Mouse (Mus musculus) CH12F3 (cell line): ENCODE results near the gene Hes7.

ENCODE experiments used
- in situ Hi-C: fragments of 300-500 bp; cut with MboI; formaldehyde crosslinking; loops from 2 replicates; pipeline ENCODE4 v1.14.3; 2020; ENCODE audit warnings: low sequenced_read_pairs

The Hes7 gene

GRCm38 (mm10) chr11:69135361-69135760 is 15.2 kb downstream of the Hes7 start:
- in situ Hi-C loops, result no loop called here

- in situ Hi-C loops, result no loop called here
Observed at GRCm38 (mm10) chr11:69147546-69147945, 27.3 kb downstream of the Hes7 start.

DNA sequence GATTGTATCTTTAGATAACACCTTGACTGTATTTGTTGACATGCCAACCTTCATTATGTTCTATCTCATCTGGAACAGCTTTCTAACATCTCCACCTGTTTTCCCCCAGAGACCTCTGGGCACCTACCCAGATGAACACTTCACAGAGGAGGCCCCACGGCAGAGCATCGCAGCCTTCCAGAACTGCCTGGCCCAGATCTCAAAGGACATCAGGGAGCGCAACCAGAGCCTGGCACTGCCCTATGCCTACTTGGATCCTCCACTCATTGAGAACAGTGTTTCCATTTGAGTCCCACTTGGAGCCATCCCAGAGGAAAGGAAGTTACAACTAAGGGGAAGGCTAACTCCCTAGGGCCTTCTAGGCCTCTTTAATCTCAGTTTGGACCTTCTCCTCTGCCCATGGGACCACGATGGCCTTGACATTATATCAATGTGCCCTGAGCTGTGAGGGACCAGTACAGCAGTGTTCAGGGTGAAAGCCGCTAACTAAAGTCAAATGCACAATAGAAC is 28.3 kb downstream of the Hes7 start:
- in situ Hi-C loops, result no loop called here

DNA sequence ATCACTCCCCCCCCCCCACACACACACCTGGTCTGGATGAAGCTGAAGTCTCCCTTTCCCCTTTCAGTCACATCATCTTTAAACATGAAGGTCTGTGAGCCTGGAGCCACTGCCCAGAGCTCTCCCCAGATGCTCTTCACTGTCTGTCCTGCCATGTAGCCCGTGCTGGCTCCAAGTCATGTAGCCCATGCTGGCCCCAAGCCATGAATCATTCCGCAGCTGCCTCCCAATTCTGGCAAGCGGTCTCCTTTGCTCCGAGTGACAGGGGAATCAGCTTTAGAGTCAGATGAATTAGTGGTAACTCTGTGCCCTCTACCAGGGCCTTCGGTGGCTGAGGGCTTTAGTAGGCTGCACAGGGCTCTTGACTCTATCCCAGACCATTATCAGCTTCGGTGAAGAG is 29.5 kb downstream of the Hes7 start:
- in situ Hi-C loops, result no loop called here

GRCm38 (mm10) chr11:69150444-69150843 is 30.2 kb downstream of the Hes7 start:
- in situ Hi-C loops, result no loop called here

GRCm38 (mm10) chr11:69151004-69151403 is 30.8 kb downstream of the Hes7 start:
- in situ Hi-C loops, result no loop called here

DNA sequence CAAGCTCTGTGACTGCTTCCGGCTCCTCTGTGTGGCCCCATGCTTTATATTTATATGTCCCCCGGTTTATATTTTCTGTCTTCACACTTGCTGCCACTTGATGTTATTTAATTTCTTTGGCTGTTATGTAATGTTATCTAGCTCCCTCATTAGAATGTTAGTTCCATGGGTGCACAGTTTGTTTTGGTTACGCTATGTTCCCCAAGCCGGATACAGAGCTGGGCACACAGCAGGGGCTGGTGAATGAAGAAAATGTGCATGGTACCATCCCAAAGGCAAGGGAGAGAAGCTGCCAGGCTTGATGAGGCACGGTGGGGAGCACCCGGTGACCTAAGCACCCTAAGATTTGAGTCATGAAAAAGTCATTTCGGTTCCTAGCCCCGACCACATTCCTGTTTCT is 33.6 kb downstream of the Hes7 start:
- in situ Hi-C loops, result no loop called here

- in situ Hi-C loops, result no loop called here
Observed at GRCm38 (mm10) chr11:69155351-69155750, 35.1 kb downstream of the Hes7 start.

DNA sequence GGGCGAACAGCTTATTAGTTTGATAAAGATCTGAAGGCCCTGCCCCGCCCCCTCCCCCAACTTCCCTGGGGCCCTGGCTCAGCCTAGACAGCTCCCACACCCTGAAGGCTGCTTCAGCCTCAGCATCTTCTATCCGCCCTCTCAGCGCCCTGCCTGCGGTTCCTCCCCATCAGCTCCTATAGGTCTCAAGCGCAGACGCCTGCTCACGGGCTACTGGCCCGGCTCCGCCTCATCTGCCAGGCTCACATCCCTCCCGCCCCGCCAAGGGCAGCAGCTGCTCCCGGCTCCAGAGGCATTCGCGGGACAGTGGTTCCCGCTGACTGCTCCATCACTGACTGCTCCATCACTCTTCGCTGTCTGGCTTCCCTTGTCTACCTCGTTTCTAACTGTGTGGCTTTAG is 36.6 kb downstream of the Hes7 start, which contains the start of gene Alox12b:
Gene Alox12b (plus strand): TSS at position 190 of the 400 bp plus-strand sequence.
- in situ Hi-C loops, result no loop called here

GRCm38 (mm10) chr11:69169313-69169712 is 49.1 kb downstream of the Hes7 start:
- in situ Hi-C loops, result no loop called here

GRCm38 (mm10) chr11:69171626-69172025 is 51.4 kb downstream of the Hes7 start:
- in situ Hi-C loops, result no loop called here

- in situ Hi-C loops, result no loop called here
Observed at GRCm38 (mm10) chr11:69172606-69173005, 52.4 kb downstream of the Hes7 start.
